Mouse (Mus musculus) cortical plate, adult 2 months (tissue): ENCODE results near the gene Cyb561d1.

Experiments
- CTCF ChIP-seq: fragments of 200-500 bp; IDR thresholded peaks from 2 replicates; pipeline ENCODE4 v1.5.1; 2011; ENCODE audit warnings: mild to moderate bottlenecking, control low read depth, low read length; ENCODE audit not compliant: insufficient read depth; ENCODE audit errors: extremely low read depth
- POLR2A ChIP-seq: fragments of 200-500 bp; IDR thresholded peaks from 2 replicates; pipeline ENCODE4 v1.6.1; 2011; ENCODE audit warnings: mild to moderate bottlenecking, low read length, control low read depth; ENCODE audit not compliant: insufficient read depth; ENCODE audit errors: extremely low read depth

DNA sequence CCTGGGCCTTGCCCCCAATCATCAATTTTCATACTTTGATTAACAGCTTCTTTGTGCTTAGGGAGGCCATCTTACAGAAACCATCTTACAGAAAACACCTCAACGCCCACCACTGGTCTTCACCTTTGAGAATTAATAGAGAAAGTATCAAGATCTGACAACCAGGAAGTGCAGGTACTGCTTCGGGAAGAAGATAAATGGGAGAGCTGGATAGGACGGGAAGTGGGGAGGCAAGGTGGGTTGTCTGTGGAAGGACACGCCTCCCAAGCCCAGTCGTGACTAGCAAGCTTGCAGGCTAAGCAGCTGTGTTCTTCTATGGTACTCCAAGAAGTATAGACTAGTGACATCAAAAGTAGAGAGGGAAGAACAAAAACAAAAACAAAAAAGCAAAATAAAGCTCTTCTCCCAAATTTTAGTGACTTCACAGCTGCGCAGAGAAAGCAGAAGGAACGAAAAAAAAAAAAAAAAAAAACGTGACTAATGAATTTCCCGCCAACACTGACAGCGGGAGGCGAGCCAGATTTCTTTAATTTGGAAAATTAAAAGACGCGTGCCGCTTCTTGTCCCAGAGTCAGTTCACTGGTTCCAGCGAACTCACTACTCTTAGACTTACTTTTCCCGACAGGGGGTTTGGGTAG, 15.4 kb downstream of the Cyb561d1 start:
- TF ChIP-seq CTCF, result no peak
- no peak for TF ChIP-seq POLR2A
